Mouse (Mus musculus) neural tube, embryonic 14.5 days (tissue): ENCODE measurements around the gene Cyp8b1. TPM values are rescaled to one million over a fixed set of nuclear protein-coding genes. Genes with fewer than 3 reads are reported as not detected.

ENCODE experiments used
- ATAC-seq: fragments of 200-750 bp; cut with Nextera tagmentation; 2 replicates; pipeline ENCODE4 v1.8.0; 2017; ENCODE audit warnings: low read depth, mild to moderate bottlenecking, moderate TSS enrichment, moderate library complexity
- H3K27ac ChIP-seq: fragments of 300-500 bp; sonication (generic); 2 replicates; pipeline ENCODE4 v1.5.1; 2014; ENCODE audit warnings: low read depth, mild to moderate bottlenecking, control low read depth, low read length, moderate library complexity, mixed read lengths
- H3K27me3 ChIP-seq: fragments of 300-500 bp; sonication (generic); 2 replicates; pipeline ENCODE4 v1.6.1; 2014; ENCODE audit warnings: low read length; ENCODE audit not compliant: control insufficient read depth, insufficient read depth
- H3K36me3 ChIP-seq: fragments of 300-500 bp; sonication (generic); 2 replicates; pipeline ENCODE4 v1.6.1; 2014; ENCODE audit warnings: low read length, mixed read lengths; ENCODE audit not compliant: control insufficient read depth, insufficient read depth
- H3K4me1 ChIP-seq: fragments of 300-500 bp; sonication (generic); 2 replicates; pipeline ENCODE4 v1.6.1; 2014; ENCODE audit warnings: low read length; ENCODE audit not compliant: control insufficient read depth, insufficient read depth
- H3K4me2 ChIP-seq: fragments of 300-500 bp; sonication (generic); 2 replicates; pipeline ENCODE4 v1.6.1; 2014; ENCODE audit warnings: mild to moderate bottlenecking, low read depth, low read length, control low read depth
- H3K4me3 ChIP-seq: fragments of 300-500 bp; sonication (generic); 2 replicates; pipeline ENCODE4 v1.5.1; 2014; ENCODE audit warnings: low read depth, low read length, control low read depth, mixed read lengths
- H3K9ac ChIP-seq: fragments of 300-500 bp; sonication (generic); replicated peaks from 2 replicates; pipeline ENCODE4 v1.6.1; 2014; ENCODE audit warnings: low read depth, mild to moderate bottlenecking, control low read depth, low read length, mixed read lengths
- H3K9me3 ChIP-seq: fragments of 300-500 bp; sonication (generic); 2 replicates; pipeline ENCODE4 v1.6.1; 2016; ENCODE audit warnings: low read length; ENCODE audit not compliant: control insufficient read depth
- WGBS: fragments of 180-500 bp; shearing (Covaris S2); extraction: QIAGEN DNeasy Blood & Tissue Kit; methylation state at CpG from one replicate; pipeline ENCODE4 v1.1.7; 2014; 5-methylcytosine and 5-hydroxymethylcytosine counted together
- polyA plus RNA-seq: library from polyadenylated mRNA; unstranded; fragments of >200 nt; fragmentation: Nextera tagmentation; extraction: Ambion mirVana; gene quantifications from 2 replicates; pipeline ENCODE4 v1.2.1, GENCODE M21; 2014

The Cyp8b1 gene
- polyA plus RNA-seq, 1 experiment from 2014 or later: not detected

DNA sequence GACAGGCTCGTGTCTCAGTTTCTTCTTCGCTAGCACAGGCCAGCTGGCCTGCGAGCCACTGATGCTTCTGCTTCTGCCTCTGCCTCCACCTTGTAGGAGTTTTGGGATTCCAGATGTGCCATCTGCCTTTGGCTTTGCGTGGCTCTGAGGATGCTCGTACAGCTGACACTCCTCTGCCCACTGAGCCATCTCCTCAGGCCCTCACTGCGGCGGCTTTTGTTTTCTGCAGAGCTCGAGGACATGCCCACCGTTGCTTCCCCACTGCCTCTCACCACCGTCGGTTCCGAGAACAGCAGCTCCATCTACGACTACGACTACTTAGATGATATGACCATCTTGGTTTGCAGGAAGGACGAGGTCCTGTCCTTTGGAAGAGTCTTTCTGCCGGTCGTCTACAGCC lies 7.8 kb downstream of the Cyp8b1 start:
- Histone ChIP-seq H3K36me3 (no peaks in the 10 kb centered on the region), H3K4me3 (no peak overlapping the region), H3K9me3 (no peaks in the 10 kb centered on the region), H3K4me2 (no peak overlapping the region), H3K9ac (no peak overlapping the region), H3K27me3 (no peaks in the 10 kb centered on the region), H3K4me1 (no peaks in the 10 kb centered on the region), H3K27ac (no peak overlapping the region)
- 92% methylated on average over 17 of the region's 17 CpGs for WGBS
- no peak for ATAC-seq

DNA sequence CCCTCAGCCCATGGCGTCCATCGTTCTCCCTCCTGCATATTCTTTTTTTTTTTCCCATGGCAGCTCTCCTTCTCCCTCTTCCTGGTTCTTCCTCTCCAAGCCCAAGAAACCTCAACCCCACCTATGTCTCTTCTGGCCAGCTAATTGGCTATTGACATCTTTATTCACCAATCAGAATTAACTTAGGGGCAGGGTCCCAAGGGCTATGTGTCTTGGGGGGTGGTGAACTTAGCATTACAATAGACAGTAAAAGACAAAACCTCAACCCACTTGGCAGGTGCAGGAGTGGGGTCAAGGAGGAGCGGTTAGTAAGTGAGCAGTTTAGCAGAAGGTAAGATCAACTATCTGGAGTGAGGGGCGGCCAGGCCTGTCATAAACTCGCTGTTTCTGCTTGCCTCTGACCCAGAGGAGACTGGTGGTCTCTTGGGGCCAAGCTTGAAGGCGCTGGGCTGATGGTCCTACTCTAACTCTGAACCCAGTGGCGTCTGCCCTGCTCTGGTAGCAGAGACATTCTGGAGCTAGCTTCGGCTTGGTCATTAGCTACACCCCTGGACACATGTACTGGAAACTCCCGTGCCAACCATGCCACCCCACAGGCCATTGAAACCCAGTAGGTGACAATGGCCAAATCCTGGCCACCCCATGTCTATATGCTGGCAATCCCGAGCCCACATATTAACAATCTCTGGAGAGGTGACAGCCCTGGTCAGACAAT lies 8.6 kb downstream of the Cyp8b1 start:
- no peaks in the 10 kb centered on the region for H3K4me1 ChIP-seq
- no peak overlapping the region for H3K4me3 ChIP-seq
- H3K27me3 ChIP-seq: no peaks in the 10 kb centered on the region
- ATAC-seq: no peak
- WGBS: 68% methylated on average over 10 of the region's 10 CpGs
- H3K9me3 ChIP-seq: no peaks in the 10 kb centered on the region
- H3K36me3 ChIP-seq: no peaks in the 10 kb centered on the region
- H3K27ac ChIP-seq: no peak overlapping the region
- no peak overlapping the region for H3K4me2 ChIP-seq
- H3K9ac ChIP-seq: no peak overlapping the region

DNA sequence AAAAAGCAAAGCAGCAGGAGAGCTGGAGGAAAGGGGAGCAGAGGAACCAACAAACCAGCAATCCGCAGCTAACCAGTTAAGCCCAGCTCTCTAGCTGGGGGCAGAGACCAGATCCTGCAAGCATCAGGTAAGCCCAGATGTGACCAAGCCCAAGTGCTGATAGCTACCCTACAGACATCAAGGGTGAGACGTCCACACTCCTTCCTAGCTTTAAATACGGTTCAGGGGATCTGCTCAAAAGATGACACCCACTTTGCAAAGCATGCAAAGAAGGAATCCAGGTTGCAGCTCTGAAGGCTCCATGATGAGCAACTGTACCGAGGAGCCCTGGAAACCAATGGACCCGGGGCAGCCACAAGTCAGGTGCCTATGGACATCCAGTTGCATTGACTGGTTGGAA lies 9.6 kb downstream of the Cyp8b1 start:
- 90% methylated on average over 5 of the region's 5 CpGs for WGBS
- no peak for ATAC-seq
- Histone ChIP-seq H3K4me3 (no peak overlapping the region), H3K4me2 (no peak overlapping the region), H3K27ac (no peak overlapping the region), H3K9ac (no peak overlapping the region), H3K9me3 (no peaks in the 10 kb centered on the region), H3K27me3 (no peaks in the 10 kb centered on the region), H3K4me1 (no peaks in the 10 kb centered on the region), H3K36me3 (no peaks in the 10 kb centered on the region)

- Histone ChIP-seq H3K9ac (no peak overlapping the region), H3K27me3 (no peaks in the 10 kb centered on the region), H3K27ac (no peak overlapping the region), H3K36me3 (no peaks in the 10 kb centered on the region), H3K4me2 (no peak overlapping the region), H3K4me3 (no peak overlapping the region), H3K4me1 (no peaks in the 10 kb centered on the region), H3K9me3 (no peaks in the 10 kb centered on the region)
- ATAC-seq: no peak
- 87% methylated on average over 4 of the region's 4 CpGs for WGBS
Observed at GRCm38 (mm10) chr9:121905556-121906185, 10.4 kb downstream of the Cyp8b1 start.

DNA sequence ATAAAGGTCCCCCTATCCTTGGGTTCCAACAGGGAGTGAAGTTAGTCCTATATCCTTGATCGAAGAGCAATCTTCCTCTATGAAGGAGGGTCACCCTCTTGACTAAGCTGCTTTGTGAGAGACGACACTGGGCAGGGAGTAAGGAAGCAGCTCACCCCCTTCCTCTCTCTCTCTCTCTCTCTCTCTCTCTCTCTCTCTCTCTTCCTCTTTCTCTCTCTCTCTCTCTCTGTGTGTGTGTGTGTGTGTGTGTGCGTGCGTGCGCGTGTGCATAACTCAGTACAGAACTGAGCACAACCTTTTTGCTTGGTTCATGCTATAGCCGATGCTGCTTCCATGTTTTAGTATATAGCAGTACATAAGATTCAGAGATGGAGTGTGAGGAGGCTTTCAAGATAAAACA lies 11.2 kb downstream of the Cyp8b1 start:
- Histone ChIP-seq H3K9me3 (no peaks in the 10 kb centered on the region), H3K27ac (no peak overlapping the region), H3K4me1 (no peaks in the 10 kb centered on the region), H3K9ac (no peak overlapping the region), H3K4me3 (no peak overlapping the region), H3K4me2 (no peak overlapping the region), H3K27me3 (no peaks in the 10 kb centered on the region), H3K36me3 (no peaks in the 10 kb centered on the region)
- ATAC-seq: no peak
- WGBS: 93% methylated on average over 7 of the region's 7 CpGs

DNA sequence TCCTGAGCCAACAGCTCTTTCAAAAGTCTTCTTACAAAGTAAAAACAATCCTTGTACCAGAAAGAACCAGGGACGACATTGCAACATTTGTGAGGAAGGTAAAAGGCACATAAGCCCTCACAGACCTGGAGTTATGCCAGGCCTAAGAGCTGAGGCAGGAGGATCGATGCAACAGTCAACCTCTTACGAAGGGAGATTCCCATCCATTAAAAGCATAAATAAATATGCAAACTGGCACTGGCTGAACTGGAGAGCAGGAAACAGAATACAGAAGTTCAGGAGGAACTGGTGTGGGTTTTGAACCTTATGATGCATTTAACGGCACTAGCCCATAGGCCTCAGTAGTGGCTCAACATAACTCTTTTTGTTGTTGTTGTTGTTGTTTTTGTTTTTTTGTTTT lies 11.8 kb downstream of the Cyp8b1 start:
- no peak overlapping the region for H3K9ac ChIP-seq
- ATAC-seq: no peak
- H3K4me2 ChIP-seq: no peak overlapping the region
- H3K4me3 ChIP-seq: no peak overlapping the region
- no peaks in the 10 kb centered on the region for H3K9me3 ChIP-seq
- no peaks in the 10 kb centered on the region for H3K36me3 ChIP-seq
- H3K27ac ChIP-seq: no peak overlapping the region
- H3K27me3 ChIP-seq: no peaks in the 10 kb centered on the region
- no peaks in the 10 kb centered on the region for H3K4me1 ChIP-seq
- 89% methylated on average over 4 of the region's 4 CpGs for WGBS

DNA sequence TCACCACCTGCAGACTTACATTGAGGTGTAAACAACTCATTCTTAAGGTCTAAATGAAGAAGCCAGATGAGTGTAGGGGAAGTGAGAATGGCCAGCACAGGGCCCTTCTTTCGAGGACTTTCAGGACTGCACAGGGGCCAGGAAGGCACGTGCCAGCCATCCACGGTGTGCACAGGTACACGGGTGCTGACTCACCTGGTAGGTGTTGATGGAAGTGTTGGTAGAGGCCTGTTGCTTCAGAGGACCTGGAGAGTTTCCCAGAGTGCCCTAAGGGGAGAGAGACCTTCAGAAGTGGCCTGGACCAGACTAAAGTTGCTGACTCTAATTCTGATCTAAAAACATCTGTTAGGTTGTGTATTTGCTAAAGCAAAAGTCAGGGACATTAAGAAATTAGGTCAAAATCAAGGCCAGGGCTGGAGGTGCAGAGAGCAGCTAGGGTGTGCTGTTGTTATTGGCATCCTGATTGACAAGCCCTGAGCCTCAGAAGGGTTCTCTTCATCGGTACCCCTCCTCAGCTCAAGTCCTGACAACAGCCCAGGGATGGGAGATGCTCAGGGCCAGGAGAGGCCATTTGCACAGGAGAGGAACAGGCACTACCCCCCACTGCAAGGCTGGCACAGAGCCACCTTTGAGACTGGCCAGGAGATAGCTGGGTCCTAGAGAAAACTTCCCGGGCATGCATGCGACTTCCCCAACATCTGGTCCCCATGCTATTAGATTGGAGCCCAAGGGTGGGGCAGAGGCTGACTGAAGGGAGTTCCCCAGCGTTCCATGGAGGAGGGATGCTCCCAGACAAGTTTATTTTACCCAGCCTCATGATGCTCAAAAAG lies 12.4 kb downstream of the Cyp8b1 start:
- H3K9me3 ChIP-seq: no peaks in the 10 kb centered on the region
- H3K4me3 ChIP-seq: no peak overlapping the region
- H3K4me1 ChIP-seq: no peaks in the 10 kb centered on the region
- no peaks in the 10 kb centered on the region for H3K27me3 ChIP-seq
- H3K9ac ChIP-seq: no peak overlapping the region
- no peak overlapping the region for H3K4me2 ChIP-seq
- WGBS: 79% methylated on average over 8 of the region's 8 CpGs
- H3K27ac ChIP-seq: no peak overlapping the region
- no peaks in the 10 kb centered on the region for H3K36me3 ChIP-seq
- ATAC-seq: no peak

DNA sequence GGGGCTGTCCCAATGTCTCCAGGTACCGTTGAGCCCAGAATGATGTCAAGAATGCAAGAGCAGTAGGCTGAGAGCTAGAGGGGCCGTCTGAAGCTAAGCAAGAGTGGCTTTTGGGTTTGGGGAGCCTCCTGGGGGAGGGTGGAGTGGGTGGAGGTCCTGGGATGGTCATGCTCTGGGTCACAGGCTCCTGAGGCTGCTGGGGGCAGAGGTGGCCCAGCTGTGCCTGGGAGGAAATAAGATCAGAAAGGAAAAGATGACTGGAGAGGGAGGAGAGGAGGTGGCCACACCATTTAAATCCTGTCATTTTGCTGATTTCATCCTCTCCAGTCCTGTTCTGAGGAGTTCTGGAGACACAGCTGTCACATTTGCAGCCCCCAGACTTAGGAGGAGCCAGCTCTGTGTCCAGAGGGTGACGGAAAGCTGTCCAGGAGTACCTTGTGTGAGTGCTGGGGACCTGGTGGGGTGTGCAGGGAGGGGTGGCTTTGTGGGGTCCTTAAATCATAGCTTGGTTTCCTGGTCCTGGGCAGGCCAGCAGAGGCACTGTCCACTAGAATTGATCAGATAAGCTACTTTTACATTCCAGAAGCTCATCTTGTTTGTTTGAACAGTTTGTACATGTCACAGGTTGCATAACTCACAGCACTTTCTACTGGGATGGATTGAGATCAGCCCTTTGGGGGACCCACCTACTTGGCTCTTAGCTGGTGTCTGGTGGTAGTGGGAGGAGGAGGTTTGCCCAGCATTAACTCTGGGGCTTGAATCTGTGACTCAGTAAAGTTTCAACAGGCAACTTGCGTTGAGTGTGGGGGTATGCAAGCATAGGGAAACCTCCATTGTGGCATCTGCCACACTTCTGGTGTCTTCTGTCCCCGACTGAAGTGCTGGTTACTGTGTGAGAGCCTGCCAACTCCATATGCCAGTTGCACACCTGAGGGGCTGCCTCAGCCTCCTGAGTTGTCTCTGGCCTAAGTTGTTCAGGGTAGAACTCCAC lies 14.1 kb downstream of the Cyp8b1 start:
- no peak for ATAC-seq
- WGBS: 70% methylated on average over 5 of the region's 5 CpGs
- no peaks in the 10 kb centered on the region for H3K4me1 ChIP-seq
- H3K36me3 ChIP-seq: no peaks in the 10 kb centered on the region
- H3K27ac ChIP-seq: no peak overlapping the region
- no peaks in the 10 kb centered on the region for H3K9me3 ChIP-seq
- H3K27me3 ChIP-seq: no peaks in the 10 kb centered on the region
- H3K4me3 ChIP-seq: no peak overlapping the region
- no peak overlapping the region for H3K9ac ChIP-seq
- no peak overlapping the region for H3K4me2 ChIP-seq
